Mouse (Mus musculus) CH12.LX (cell line): Measurements from ENCODE around the gene Zfp950.

Experiments
- CHD1 ChIP-seq: IDR thresholded peaks from 2 replicates; pipeline ENCODE4 v1.6.1; 2012; ENCODE audit warnings: low read depth, low read length, improper control_type of control experiment, inconsistent platforms
- CHD2 ChIP-seq: IDR thresholded peaks from 2 replicates; pipeline ENCODE4 v1.6.1; 2011; ENCODE audit warnings: low read length, improper control_type of control experiment
- CTCF ChIP-seq, 2 experiments: IDR thresholded peaks in 1 of 2; conservative IDR thresholded peaks in 1 of 2; 2 replicates each; pipeline ENCODE4 v1.5.1; 2011 to 2012; ENCODE audit warnings: low read depth in 2 of 2, low read length in 2 of 2, improper control_type of control experiment in 1 of 2, inconsistent platforms in 1 of 2, mild to moderate bottlenecking in 1 of 2, moderate library complexity in 1 of 2
- E2F4 ChIP-seq: IDR thresholded peaks from 2 replicates; pipeline ENCODE4 v1.6.1; 2011; ENCODE audit warnings: low read depth, low read length, improper control_type of control experiment; ENCODE audit not compliant: insufficient replicate concordance
- ELF1 ChIP-seq: IDR thresholded peaks from 2 replicates; pipeline ENCODE4 v1.6.1; 2014; ENCODE audit warnings: low read depth, mild to moderate bottlenecking, inconsistent platforms, low read length, improper control_type of control experiment
- EP300 ChIP-seq: IDR thresholded peaks from 2 replicates; pipeline ENCODE4 v1.6.1; 2011; ENCODE audit warnings: low read length, improper control_type of control experiment
- HCFC1 ChIP-seq: IDR thresholded peaks from 2 replicates; pipeline ENCODE4 v1.6.1; 2012; ENCODE audit warnings: low read depth, mild to moderate bottlenecking, inconsistent platforms, low read length, improper control_type of control experiment
- MAFK ChIP-seq: IDR thresholded peaks from 2 replicates; pipeline ENCODE4 v1.6.1; 2011; ENCODE audit warnings: low read length, improper control_type of control experiment; ENCODE audit not compliant: insufficient replicate concordance
- MAX ChIP-seq: IDR thresholded peaks from 2 replicates; pipeline ENCODE4 v1.6.1; 2011; ENCODE audit warnings: low read length, improper control_type of control experiment
- MXI1 ChIP-seq: IDR thresholded peaks from 2 replicates; pipeline ENCODE4 v1.6.1; 2011; ENCODE audit warnings: mild to moderate bottlenecking, low read depth, low read length, improper control_type of control experiment
- MYC ChIP-seq: IDR thresholded peaks from 2 replicates; pipeline ENCODE4 v1.6.1; 2011; ENCODE audit warnings: low read depth, mild to moderate bottlenecking, improper control_type of control experiment, low read length
- POLR2A ChIP-seq: IDR thresholded peaks from 2 replicates; pipeline ENCODE4 v1.6.1; 2011; ENCODE audit warnings: low read depth, mild to moderate bottlenecking, improper control_type of control experiment, low read length
- TCF12 ChIP-seq: IDR thresholded peaks from 2 replicates; pipeline ENCODE4 v1.6.1; 2014; ENCODE audit warnings: low read depth, mild to moderate bottlenecking, inconsistent platforms, low read length, improper control_type of control experiment
- USF1 ChIP-seq: IDR thresholded peaks from 2 replicates; pipeline ENCODE4 v1.6.1; 2014; ENCODE audit warnings: low read depth, mild to moderate bottlenecking, inconsistent platforms, low read length, improper control_type of control experiment

- TF ChIP-seq CTCF (conservative IDR thresholded peaks at IDR 0.05 in 1 of 2, IDR thresholded peaks at IDR 0.05 in 1 of 2; ENCODE audit: low read depth in 2 of 2, low read length in 2 of 2) (no peak), MAFK (no peak), MYC (no peak), ELF1 (no peak), TCF12 (no peak), E2F4 (no peak), CHD1 (no peak), USF1 (no peak), HCFC1 (no peak), MXI1 (no peak), MAX (no peak), POLR2A (no peak), CHD2 (no peak), EP300 (no peak)
These were observed 2.0 kb downstream of the Zfp950 start for GRCm38 (mm10) chr19:61138655-61139054.
